Mouse (Mus musculus) olfactory bulb, adult 2 months (tissue): ENCODE results near the gene Nrgn.

Experiments
- CTCF ChIP-seq: fragments of 200-500 bp; IDR thresholded peaks from 2 replicates; pipeline ENCODE4 v1.5.1; 2012; ENCODE audit warnings: low read depth, mild to moderate bottlenecking, low read length, moderate library complexity; ENCODE audit not compliant: insufficient read depth
- POLR2A ChIP-seq: fragments of 200-500 bp; IDR thresholded peaks from 2 replicates; pipeline ENCODE4 v1.6.1; 2012; ENCODE audit warnings: mild to moderate bottlenecking, low read depth, low read length, moderate library complexity; ENCODE audit not compliant: insufficient read depth

DNA sequence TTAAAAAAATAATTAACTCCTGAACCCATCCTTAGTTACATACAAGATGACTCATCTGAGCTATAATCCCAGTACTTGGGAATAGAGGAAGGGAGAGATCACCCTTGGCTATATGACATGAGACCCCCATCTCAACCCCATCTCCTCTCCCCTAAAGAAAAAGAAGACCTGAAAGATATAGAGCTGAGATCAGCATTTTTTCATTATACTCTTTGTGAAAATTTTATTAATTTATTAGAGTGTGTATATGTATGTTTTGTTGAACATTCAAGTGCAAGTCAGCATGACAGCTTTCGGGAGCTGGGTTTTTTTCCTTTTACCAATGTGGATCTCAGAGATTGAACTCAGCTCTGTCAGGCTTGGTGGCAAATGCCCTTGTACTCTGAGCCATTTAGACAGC lies 51.5 kb downstream of the Nrgn start:
- no peak for TF ChIP-seq POLR2A
- no peak for TF ChIP-seq CTCF
